Mouse (Mus musculus) myocyte (in vitro differentiated cells): ENCODE results near the gene Mtss1l.

Experiments
- MAX ChIP-seq: IDR thresholded peaks from one replicate; pipeline ENCODE4 v1.6.1; 2011; ENCODE audit warnings: low read depth, mild to moderate bottlenecking, control low read depth
- POLR2A ChIP-seq: IDR thresholded peaks from one replicate; pipeline ENCODE4 v1.6.1; 2011; ENCODE audit warnings: low read depth, mild to moderate bottlenecking, control low read depth, moderate library complexity; ENCODE audit not compliant: insufficient read length
- POLR2AphosphoS2 ChIP-seq: IDR thresholded peaks from one replicate; pipeline ENCODE4 v1.6.1; 2011; ENCODE audit warnings: low read depth, control low read depth; ENCODE audit not compliant: insufficient read length
- REST ChIP-seq: IDR thresholded peaks from one replicate; pipeline ENCODE4 v1.6.1; 2011; ENCODE audit warnings: mild to moderate bottlenecking, control low read depth, moderate library complexity; ENCODE audit not compliant: insufficient read depth, insufficient read length

DNA sequence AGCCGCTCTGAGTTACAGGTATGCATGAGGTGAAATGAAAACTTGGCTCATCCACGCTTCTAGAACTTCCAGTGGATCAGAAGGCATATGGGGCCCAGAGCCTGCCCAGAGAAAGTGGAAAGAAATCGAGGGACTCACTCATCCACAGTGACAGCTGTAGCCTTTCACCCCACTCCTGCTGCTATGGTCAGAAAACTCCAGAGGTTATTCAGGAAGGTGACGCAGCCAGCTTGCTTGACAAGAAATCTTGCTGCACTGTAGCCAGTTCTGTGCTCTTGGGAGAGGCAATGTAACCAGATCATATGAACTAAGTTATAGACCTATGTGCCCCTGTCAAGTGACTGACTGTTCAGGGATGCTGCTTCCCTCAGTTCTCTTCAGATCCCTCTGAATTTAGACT is 25.2 kb upstream of the Mtss1l start:
- TF ChIP-seq MAX (no peak), POLR2A (no peak), POLR2AphosphoS2 (no peak), REST (no peak)
